Mouse (Mus musculus) E14TG2a.4 (cell line): ENCODE measurements around the gene Otx2.

Source experiments
- H3K27me3 ChIP-seq: 2 replicates; pipeline ENCODE4 v1.6.1; 2014; ENCODE audit warnings: low read length, control low read depth; ENCODE audit not compliant: insufficient read depth
- H3K36me3 ChIP-seq: 2 replicates; pipeline ENCODE4 v1.6.1; 2014; ENCODE audit warnings: low read length, control low read depth; ENCODE audit not compliant: insufficient read depth
- H3K4me1 ChIP-seq: replicated peaks from 2 replicates; pipeline ENCODE4 v1.6.1; 2014; ENCODE audit warnings: low read depth, low read length, control low read depth
- H3K4me3 ChIP-seq: replicated peaks from 2 replicates; pipeline ENCODE4 v1.5.1; 2014; ENCODE audit warnings: mild to moderate bottlenecking, low read length
- H3K9me3 ChIP-seq: 2 replicates; pipeline ENCODE4 v1.6.1; 2014; ENCODE audit warnings: low read length, control low read depth
- CTCF ChIP-seq: conservative IDR thresholded peaks from 2 replicates; pipeline ENCODE4 v1.5.1; 2014; ENCODE audit warnings: low read length
- NANOG ChIP-seq: IDR thresholded peaks from 2 replicates; pipeline ENCODE4 v1.6.1; 2014; ENCODE audit warnings: borderline replicate concordance, low read length, mixed read lengths
- POU5F1 ChIP-seq: IDR thresholded peaks from 2 replicates; pipeline ENCODE4 v1.6.1; 2014; ENCODE audit warnings: low read length, borderline replicate concordance

Otx2 gene

GRCm38 (mm10) chr14:48673541-48673940 lies at the start of gene Otx2:
Otx2 (minus strand) TSS chr14:48673819.
- Histone ChIP-seq H3K4me1 (peaks cover 44% of the 10 kb centered on the region), H3K4me3 (peak within 1 kb of the TSS; percentile 76), H3K27me3 (peaks cover 62% of the 10 kb centered on the region), H3K9me3 (no peaks in the 10 kb centered on the region), H3K36me3 (no peaks in the 10 kb centered on the region)
- TF ChIP-seq NANOG: no peak
- TF ChIP-seq POU5F1: no peak
- no peak for TF ChIP-seq CTCF

GRCm38 (mm10) chr14:48722763-48723162 lies 49.1 kb upstream of the Otx2 start:
- Histone ChIP-seq H3K27me3 (no peaks in the 10 kb centered on the region; the same call in none of the 2 replicates), H3K4me1 (peaks cover 54% of the 10 kb centered on the region), H3K9me3 (0 out of 2 replicates have a peak, but pooled peaks cover 3% of the 10 kb centered on the region), H3K36me3 (no peaks in the 10 kb centered on the region), H3K4me3 (no peak overlapping the region)
- no peak for TF ChIP-seq CTCF
- no peak for TF ChIP-seq NANOG

DNA sequence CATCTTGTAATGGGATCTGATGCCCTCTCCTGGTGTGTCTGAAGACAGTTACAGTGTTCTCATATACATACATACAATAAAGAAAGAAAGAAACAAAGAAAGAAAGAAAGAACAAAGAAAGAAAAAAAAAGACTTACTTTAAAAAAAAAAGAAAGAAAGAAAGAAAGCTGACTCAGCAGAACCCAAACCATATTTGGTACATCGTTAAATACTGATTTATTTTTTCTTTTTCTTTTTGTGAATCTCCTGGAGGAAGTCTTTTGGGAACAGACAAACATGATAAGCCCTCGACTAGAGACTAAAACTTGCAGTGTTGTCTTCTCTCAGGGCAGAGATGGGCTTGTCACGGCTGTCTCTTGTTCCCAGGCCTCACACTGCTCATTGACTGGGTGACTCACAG lies 45.7 kb upstream of the Otx2 start:
- H3K9me3 ChIP-seq: no peaks in the 10 kb centered on the region
- TF ChIP-seq CTCF: no peak
- TF ChIP-seq POU5F1: no peak
- no peak for TF ChIP-seq NANOG
- H3K27me3 ChIP-seq: peaks cover 12% of the 10 kb centered on the region
- H3K4me1 ChIP-seq: peaks cover 77% of the 10 kb centered on the region
- no peaks in the 10 kb centered on the region for H3K36me3 ChIP-seq
- no peak overlapping the region for H3K4me3 ChIP-seq

GRCm38 (mm10) chr14:48717632-48718279 lies 44.1 kb upstream of the Otx2 start:
- Histone ChIP-seq H3K9me3 (no peaks in the 10 kb centered on the region), H3K4me3 (no peak overlapping the region), H3K27me3 (peaks cover 25% of the 10 kb centered on the region), H3K36me3 (no peaks in the 10 kb centered on the region), H3K4me1 (peaks cover 75% of the 10 kb centered on the region)
- TF ChIP-seq POU5F1 (no peak), CTCF (no peak), NANOG (no peak)

DNA sequence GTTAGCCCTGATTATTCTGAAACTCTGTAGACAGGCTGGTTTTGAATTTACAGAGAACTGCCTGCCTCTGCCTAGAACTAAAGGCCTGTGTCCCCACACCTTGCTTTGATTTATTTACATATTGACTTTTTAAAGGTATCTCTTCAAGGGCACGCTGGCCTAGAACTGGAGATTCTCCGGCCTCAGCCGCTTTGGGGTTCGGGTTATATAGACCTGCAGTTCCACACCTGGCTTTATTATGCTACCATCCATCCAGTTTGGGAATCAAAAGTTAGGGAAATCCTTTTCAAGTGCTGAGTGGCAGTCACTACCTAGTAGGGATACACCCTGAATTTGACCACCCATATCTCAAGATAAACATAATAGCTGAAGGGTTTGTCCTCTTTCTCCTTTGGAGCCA lies 42.8 kb upstream of the Otx2 start:
- no peak for TF ChIP-seq POU5F1
- TF ChIP-seq NANOG: peak; percentile 24; the same call in 1 of the 2 replicates
- Histone ChIP-seq H3K9me3 (no peaks in the 10 kb centered on the region), H3K4me1 (peaks cover 67% of the 10 kb centered on the region), H3K4me3 (no peak overlapping the region), H3K27me3 (peaks cover 36% of the 10 kb centered on the region), H3K36me3 (no peaks in the 10 kb centered on the region)

- H3K9me3 ChIP-seq: no peaks in the 10 kb centered on the region
- peaks cover 74% of the 10 kb centered on the region for H3K27me3 ChIP-seq
- H3K4me3 ChIP-seq: no peak overlapping the region
- H3K4me1 ChIP-seq: peaks cover 69% of the 10 kb centered on the region
- H3K36me3 ChIP-seq: no peaks in the 10 kb centered on the region
- TF ChIP-seq CTCF (no peak), POU5F1 (no peak), NANOG (no peak)
Observed at GRCm38 (mm10) chr14:48710871-48711370, 37.3 kb upstream of the Otx2 start.

GRCm38 (mm10) chr14:48710062-48710870 lies 36.6 kb upstream of the Otx2 start:
- H3K4me1 ChIP-seq: peaks cover 68% of the 10 kb centered on the region
- H3K27me3 ChIP-seq: peaks cover 75% of the 10 kb centered on the region
- H3K9me3 ChIP-seq: no peaks in the 10 kb centered on the region
- no peaks in the 10 kb centered on the region for H3K36me3 ChIP-seq
- H3K4me3 ChIP-seq: peak overlapping the region; percentile 54
- TF ChIP-seq CTCF (no peak), NANOG (no peak), POU5F1 (no peak)

DNA sequence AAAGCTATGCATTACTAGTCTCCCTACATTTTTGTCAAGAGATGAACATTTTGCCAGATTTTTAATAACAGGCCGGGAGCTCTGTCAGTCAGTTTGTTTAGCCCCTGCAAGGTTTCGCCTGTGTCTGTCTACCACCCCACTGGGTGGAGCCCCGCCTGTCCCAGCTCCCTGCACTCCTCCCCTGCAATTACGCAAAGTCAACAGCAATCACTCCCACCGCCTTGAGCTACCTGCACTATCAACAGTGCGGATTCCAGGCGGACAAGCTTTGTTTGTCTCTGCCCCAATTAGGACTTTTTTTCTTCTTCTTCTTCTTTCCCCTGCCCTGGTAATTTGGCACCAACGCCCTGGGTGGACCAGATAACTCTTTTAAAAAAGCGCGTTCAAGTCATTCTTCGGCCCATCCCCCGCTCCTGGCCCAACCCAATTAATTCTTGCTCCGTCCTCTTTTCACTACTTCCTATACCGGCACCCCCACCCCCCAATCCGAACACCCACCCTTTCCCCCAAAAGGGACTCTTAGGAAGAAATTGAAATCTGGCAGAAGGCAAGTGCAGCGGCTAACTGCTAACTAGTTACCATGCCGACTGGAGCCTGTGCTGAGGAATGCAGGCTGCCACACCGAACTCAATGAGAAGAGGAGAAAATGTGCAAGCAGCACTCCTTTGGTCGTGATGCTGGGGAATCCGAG lies 35.9 kb upstream of the Otx2 start:
- Histone ChIP-seq H3K4me3 (peak overlapping the region; percentile 54), H3K36me3 (no peaks in the 10 kb centered on the region), H3K9me3 (no peaks in the 10 kb centered on the region), H3K27me3 (peaks cover 77% of the 10 kb centered on the region), H3K4me1 (peaks cover 69% of the 10 kb centered on the region)
- no peak for TF ChIP-seq CTCF
- no peak for TF ChIP-seq POU5F1
- TF ChIP-seq NANOG: peak; percentile 98
